Mouse (Mus musculus): Measurements from ENCODE around the gene Ralgps2. TPM values are rescaled to one million over a fixed set of nuclear protein-coding genes. Genes with fewer than 3 reads are reported as not detected.

The Ralgps2 gene
- polyA plus RNA-seq, 1 experiment from 2014 or later, result 25.6 TPM

DNA sequence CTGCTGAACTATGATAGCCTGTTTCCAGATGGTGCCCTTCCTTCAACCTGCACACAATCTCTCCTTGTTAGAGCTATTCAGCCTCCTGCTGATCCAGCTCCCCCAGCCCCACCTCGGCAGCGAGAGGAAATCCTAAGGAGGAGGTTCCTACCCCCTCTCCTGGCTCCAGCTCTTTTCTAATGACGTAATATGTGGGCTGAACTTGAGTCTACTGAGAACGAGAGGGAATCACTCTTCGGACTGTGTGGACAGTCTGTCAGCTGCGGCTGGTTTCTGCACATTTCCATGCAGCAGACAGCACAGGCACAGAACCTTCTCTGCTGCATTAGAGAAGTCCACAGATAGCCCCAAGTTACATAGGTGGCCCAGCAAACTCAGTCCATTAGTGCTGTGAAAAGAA, 100.7 kb downstream of the Ralgps2 start:
- ATAC-seq, result peak; percentile 35; the same call in 1 of the 2 replicates

GRCm38 (mm10) chr1:156838177-156838576, 101.2 kb downstream of the Ralgps2 start, which contains the start of gene Angptl1:
Gene Angptl1, plus strand, starts transcription at chr1:156838562.
- Histone ChIP-seq H3K36me3 (replicated peaks; ENCODE audit: insufficient read depth, low read length) (no peaks in the 10 kb centered on the region), H3K4me3 (ENCODE audit: low read depth, low read length) (no peak within 1 kb of the TSS), H3K4me1 (ENCODE audit: insufficient read depth) (no peaks in the 10 kb centered on the region), H3K4me2 (ENCODE audit: low read depth, low read length) (peak within 1 kb of the TSS; percentile 54), H3K27ac (ENCODE audit: low read depth) (no peak within 1 kb of the TSS; the same call in 1 of the 2 replicates), H3K9me3 (ENCODE audit: low read length) (no peaks in the 10 kb centered on the region), H3K27me3 (ENCODE audit: insufficient read depth, low read length) (no peaks in the 10 kb centered on the region), H3K9ac (replicated peaks) (no peak within 1 kb of the TSS)
- TF ChIP-seq CTCF (IDR thresholded peaks at IDR 0.05; ENCODE audit: low read depth) (no peak), EP300 (IDR thresholded peaks at IDR 0.05; ENCODE audit: low read depth) (no peak)
- no peak for ATAC-seq
- DNase-seq, result no peak
- 63% methylated on average over 4 of the region's 4 CpGs for WGBS (ENCODE audit: insufficient replicate concordance)

More for the DNA sequence above, 100.7 kb downstream of the Ralgps2 start:
- WGBS (ENCODE audit: insufficient replicate concordance), result 55% methylated on average over 6 of the region's 6 CpGs
- Histone ChIP-seq H3K27ac (ENCODE audit: low read depth) (no peak overlapping the region; the same call in 1 of the 2 replicates), H3K4me1 (ENCODE audit: insufficient read depth) (no peaks in the 10 kb centered on the region), H3K9ac (replicated peaks) (no peak overlapping the region), H3K4me3 (ENCODE audit: low read depth, low read length) (no peak overlapping the region), H3K27me3 (ENCODE audit: insufficient read depth, low read length) (no peaks in the 10 kb centered on the region), H3K4me2 (ENCODE audit: low read depth, low read length) (peak overlapping the region; percentile 54), H3K36me3 (replicated peaks; ENCODE audit: insufficient read depth, low read length) (no peaks in the 10 kb centered on the region), H3K9me3 (ENCODE audit: low read length) (no peaks in the 10 kb centered on the region)
- TF ChIP-seq CTCF (IDR thresholded peaks at IDR 0.05; ENCODE audit: low read depth) (no peak), EP300 (IDR thresholded peaks at IDR 0.05; ENCODE audit: low read depth) (no peak)
- DNase-seq, result no peak

- no peak for DNase-seq
- Histone ChIP-seq H3K4me3 (ENCODE audit: low read depth, low read length) (no peak overlapping the region), H3K36me3 (replicated peaks; ENCODE audit: insufficient read depth, low read length) (peaks cover 24% of the 10 kb centered on the region), H3K9ac (replicated peaks) (no peak overlapping the region), H3K9me3 (ENCODE audit: low read length) (no peaks in the 10 kb centered on the region), H3K27ac (ENCODE audit: low read depth) (peak overlapping the region; percentile 41; the same call in 1 of the 2 replicates), H3K27me3 (ENCODE audit: insufficient read depth, low read length) (no peaks in the 10 kb centered on the region), H3K4me2 (ENCODE audit: low read depth, low read length) (no peak overlapping the region), H3K4me1 (ENCODE audit: insufficient read depth) (no peaks in the 10 kb centered on the region)
- TF ChIP-seq EP300 (IDR thresholded peaks at IDR 0.05; ENCODE audit: low read depth) (no peak), CTCF (IDR thresholded peaks at IDR 0.05; ENCODE audit: low read depth) (no peak)
- peak; percentile 78 for ATAC-seq
- WGBS (ENCODE audit: insufficient replicate concordance), result 83% methylated on average over 1 of the region's 1 CpGs
These were observed 120.2 kb downstream of the Ralgps2 start for GRCm38 (mm10) chr1:156819236-156819635.

DNA sequence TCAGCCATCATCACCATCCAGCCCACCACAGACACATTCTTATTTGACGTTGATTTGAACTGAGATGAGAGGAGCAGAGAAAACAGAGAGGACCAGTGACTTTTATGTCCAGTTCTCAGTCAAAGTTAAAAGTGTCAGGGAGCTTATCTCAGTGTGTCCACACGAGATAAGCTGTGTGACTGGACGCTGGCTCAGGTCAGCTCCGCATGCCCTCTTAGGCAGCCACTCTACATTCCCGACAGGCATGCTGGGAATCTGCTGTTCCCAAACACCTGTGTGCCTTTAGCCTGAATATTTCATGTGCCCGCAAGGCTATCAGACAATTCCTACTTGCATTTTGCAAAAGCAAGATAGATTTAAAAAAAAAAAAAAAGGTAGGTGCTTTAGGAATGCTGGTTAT, 125.9 kb downstream of the Ralgps2 start:
- no peak overlapping the region for H3K27ac ChIP-seq (ENCODE audit: low read depth)
- H3K9me3 ChIP-seq (ENCODE audit: low read length), result no peaks in the 10 kb centered on the region
- no peak for DNase-seq
- no peaks in the 10 kb centered on the region for H3K4me1 ChIP-seq (ENCODE audit: insufficient read depth)
- no peaks in the 10 kb centered on the region for H3K27me3 ChIP-seq (ENCODE audit: insufficient read depth, low read length)
- H3K9ac ChIP-seq (replicated peaks), result no peak overlapping the region
- no peak for TF ChIP-seq EP300 (IDR thresholded peaks at IDR 0.05; ENCODE audit: low read depth)
- no peak for TF ChIP-seq CTCF (IDR thresholded peaks at IDR 0.05; ENCODE audit: low read depth)
- no peak overlapping the region for H3K4me3 ChIP-seq (ENCODE audit: low read depth, low read length)
- no peak for ATAC-seq
- 59% methylated on average over 6 of the region's 6 CpGs for WGBS (ENCODE audit: insufficient replicate concordance)
- H3K36me3 ChIP-seq (replicated peaks; ENCODE audit: insufficient read depth, low read length), result peaks cover 22% of the 10 kb centered on the region
- H3K4me2 ChIP-seq (ENCODE audit: low read depth, low read length), result no peak overlapping the region

- H3K4me2 ChIP-seq (ENCODE audit: low read depth, low read length), result no peak overlapping the region
- H3K36me3 ChIP-seq (replicated peaks; ENCODE audit: insufficient read depth, low read length), result peaks cover 18% of the 10 kb centered on the region
- H3K9ac ChIP-seq (replicated peaks), result no peak overlapping the region
- H3K27me3 ChIP-seq (ENCODE audit: insufficient read depth, low read length), result no peaks in the 10 kb centered on the region
- H3K4me3 ChIP-seq (ENCODE audit: low read depth, low read length), result no peak overlapping the region
- 80% methylated on average over 8 of the region's 8 CpGs for WGBS (ENCODE audit: insufficient replicate concordance)
- H3K27ac ChIP-seq (ENCODE audit: low read depth), result no peak overlapping the region
- H3K9me3 ChIP-seq (ENCODE audit: low read length), result no peaks in the 10 kb centered on the region
- TF ChIP-seq EP300 (IDR thresholded peaks at IDR 0.05; ENCODE audit: low read depth) (no peak), CTCF (IDR thresholded peaks at IDR 0.05; ENCODE audit: low read depth) (no peak)
- no peaks in the 10 kb centered on the region for H3K4me1 ChIP-seq (ENCODE audit: insufficient read depth)
- DNase-seq (no peak), ATAC-seq (no peak)
These were observed 126.7 kb downstream of the Ralgps2 start for GRCm38 (mm10) chr1:156812716-156813115.

- DNase-seq (no peak), ATAC-seq (no peak)
- TF ChIP-seq EP300 (IDR thresholded peaks at IDR 0.05; ENCODE audit: low read depth) (no peak), CTCF (IDR thresholded peaks at IDR 0.05; ENCODE audit: low read depth) (no peak)
- Histone ChIP-seq H3K9me3 (ENCODE audit: low read length) (no peaks in the 10 kb centered on the region), H3K27ac (ENCODE audit: low read depth) (no peak overlapping the region), H3K4me3 (ENCODE audit: low read depth, low read length) (no peak overlapping the region), H3K4me1 (ENCODE audit: insufficient read depth) (no peaks in the 10 kb centered on the region), H3K9ac (replicated peaks) (no peak overlapping the region), H3K36me3 (replicated peaks; ENCODE audit: insufficient read depth, low read length) (peaks cover 12% of the 10 kb centered on the region; the same call in 1 of the 2 replicates), H3K27me3 (ENCODE audit: insufficient read depth, low read length) (no peaks in the 10 kb centered on the region), H3K4me2 (ENCODE audit: low read depth, low read length) (no peak overlapping the region)
- 82% methylated on average over 7 of the region's 7 CpGs for WGBS (ENCODE audit: insufficient replicate concordance)
These were observed 127.5 kb downstream of the Ralgps2 start for GRCm38 (mm10) chr1:156811928-156812327.
